Mouse (Mus musculus) ES-Bruce4 (cell line): ENCODE results near the gene Six2.

ENCODE experiments used
- CTCF ChIP-seq: IDR thresholded peaks from one replicate; pipeline ENCODE4 v1.8.1; 2011; ENCODE audit warnings: low read depth, low read length
- POLR2A ChIP-seq: IDR thresholded peaks from one replicate; pipeline ENCODE4 v1.8.1; 2011; ENCODE audit warnings: low read length; ENCODE audit not compliant: insufficient read depth

- TF ChIP-seq POLR2A (no peak), CTCF (no peak)
Measured at GRCm38 (mm10) chr17:85683984-85684307, 4.1 kb downstream of the Six2 start.
